Mouse (Mus musculus): ENCODE measurements around the gene Prrt4. TPM values are rescaled to one million over a fixed set of nuclear protein-coding genes. Genes with fewer than 3 reads are reported as not detected.
"Not testable (repeated sequence)": the region's sequence is repeated elsewhere in the genome, so short reads cannot be mapped to it uniquely, and the experiment has no call there.

Gene Prrt4
- total RNA-seq (2021): 1 to 10 TPM; 4.2 to 5.6 TPM
- long read RNA-seq, experiment 1, partial matches to known transcripts: 0 of 5 reads
- long read RNA-seq, experiment 1, other reads (novel, unspliced or antisense): 5 of 5 reads
- long read RNA-seq, experiment 2, partial matches to known transcripts: 2 of 12 reads
- long read RNA-seq, experiment 2, other reads (novel, unspliced or antisense): 8 of 12 reads

GRCm38 (mm10) chr6:29178888-29179658 is at the start of gene Prrt4:
TSS of gene Prrt4 (minus strand) at chr6:29179584.
- peak; percentile 78 for DNase-seq

GRCm38 (mm10) chr6:29217717-29218116 is 38.3 kb upstream of the Prrt4 start:
- DNase-seq: not testable (repeated sequence)

- DNase-seq: peak; percentile 92
Observed at GRCm38 (mm10) chr6:29215881-29216501, 36.6 kb upstream of the Prrt4 start, which contains the start of gene Impdh1. TSS of gene Impdh1 (minus strand) at chr6:29216364.

GRCm38 (mm10) chr6:29215181-29215580 is 35.8 kb upstream of the Prrt4 start:
- DNase-seq: no peak

- DNase-seq: peak; percentile 42
Observed at GRCm38 (mm10) chr6:29214776-29215175, 35.4 kb upstream of the Prrt4 start.

- DNase-seq: peak; percentile 77
Observed at GRCm38 (mm10) chr6:29214245-29214644, 34.9 kb upstream of the Prrt4 start.

GRCm38 (mm10) chr6:29213436-29213835 is 34.1 kb upstream of the Prrt4 start:
- DNase-seq: peak; percentile 73

GRCm38 (mm10) chr6:29211806-29212492 is 32.6 kb upstream of the Prrt4 start:
- peak; percentile 93 for DNase-seq

- peak; percentile 48 for DNase-seq
Observed at GRCm38 (mm10) chr6:29211146-29211545, 31.8 kb upstream of the Prrt4 start.

- DNase-seq: no peak
Observed at GRCm38 (mm10) chr6:29210231-29210936, 31.0 kb upstream of the Prrt4 start.

GRCm38 (mm10) chr6:29208178-29208577 is 28.8 kb upstream of the Prrt4 start:
- no peak for DNase-seq

GRCm38 (mm10) chr6:29207017-29207416 is 27.6 kb upstream of the Prrt4 start:
- no peak for DNase-seq

GRCm38 (mm10) chr6:29206006-29206405 is 26.6 kb upstream of the Prrt4 start:
- no peak for DNase-seq

GRCm38 (mm10) chr6:29204932-29205614 is 25.7 kb upstream of the Prrt4 start:
- DNase-seq: peak; percentile 68

- DNase-seq: no peak
Observed at GRCm38 (mm10) chr6:29203861-29204585, 24.6 kb upstream of the Prrt4 start.

GRCm38 (mm10) chr6:29203096-29203495 is 23.7 kb upstream of the Prrt4 start:
- no peak for DNase-seq

- no peak for DNase-seq
Observed at GRCm38 (mm10) chr6:29201988-29202387, 22.6 kb upstream of the Prrt4 start.

GRCm38 (mm10) chr6:29201341-29201740 is 22.0 kb upstream of the Prrt4 start:
- DNase-seq: no peak

GRCm38 (mm10) chr6:29200496-29200895 is 21.1 kb upstream of the Prrt4 start:
- no peak for DNase-seq

- no peak for DNase-seq
Observed at GRCm38 (mm10) chr6:29199223-29199855, 20.0 kb upstream of the Prrt4 start.

Measured in adrenal gland, postnatal 10 days (tissue).